Mouse (Mus musculus) kidney, embryonic 15.5 days (tissue): ENCODE results near the gene S100a4. TPM values are rescaled to one million over a fixed set of nuclear protein-coding genes. Genes with fewer than 3 reads are reported as not detected.

ENCODE experiments used
- ATAC-seq: fragments of 200-750 bp; cut with Nextera tagmentation; replicated peaks from 2 replicates; pipeline ENCODE4 v1.8.0; 2017; ENCODE audit warnings: moderate TSS enrichment; ENCODE audit not compliant: low FRiP score
- H3K27ac ChIP-seq: fragments of 300-500 bp; sonication (generic); 2 replicates; pipeline ENCODE4 v1.5.1; 2015; ENCODE audit warnings: mild to moderate bottlenecking, inconsistent platforms
- H3K27me3 ChIP-seq: fragments of 300-500 bp; sonication (generic); 2 replicates; pipeline ENCODE4 v1.6.1; 2015; ENCODE audit warnings: inconsistent platforms
- H3K36me3 ChIP-seq: fragments of 300-500 bp; sonication (generic); 2 replicates; pipeline ENCODE4 v1.6.1; 2015; ENCODE audit warnings: inconsistent platforms
- H3K4me1 ChIP-seq: fragments of 300-500 bp; sonication (generic); 2 replicates; pipeline ENCODE4 v1.6.1; 2015; ENCODE audit warnings: inconsistent platforms
- H3K4me2 ChIP-seq: fragments of 300-500 bp; sonication (generic); 2 replicates; pipeline ENCODE4 v1.6.1; 2015; ENCODE audit warnings: moderate library complexity, mild to moderate bottlenecking, inconsistent platforms
- H3K4me3 ChIP-seq: fragments of 300-500 bp; sonication (generic); replicated peaks from 2 replicates; pipeline ENCODE4 v1.5.1; 2015; ENCODE audit warnings: mild to moderate bottlenecking, inconsistent platforms
- H3K9ac ChIP-seq: fragments of 300-500 bp; sonication (generic); 2 replicates; pipeline ENCODE4 v1.6.1; 2015; ENCODE audit warnings: mild to moderate bottlenecking, inconsistent platforms
- H3K9me3 ChIP-seq: fragments of 300-500 bp; sonication (generic); replicated peaks from 2 replicates; pipeline ENCODE4 v1.6.1; 2016; ENCODE audit warnings: inconsistent platforms
- WGBS: fragments of 180-500 bp; shearing (Covaris S2); methylation state at CpG from one replicate; pipeline ENCODE4 v1.1.7; 2015; ENCODE audit warnings: mixed read lengths; 5-methylcytosine and 5-hydroxymethylcytosine counted together
- polyA plus RNA-seq: library from polyadenylated mRNA; unstranded; fragments of >200 nt; fragmentation: Nextera tagmentation; extraction: Ambion mirVana; gene quantifications from 2 replicates; pipeline ENCODE4 v1.2.1, GENCODE M21; 2015

The S100a4 gene
- polyA plus RNA-seq, 1 experiment from 2014 or later: 4.2 TPM

DNA sequence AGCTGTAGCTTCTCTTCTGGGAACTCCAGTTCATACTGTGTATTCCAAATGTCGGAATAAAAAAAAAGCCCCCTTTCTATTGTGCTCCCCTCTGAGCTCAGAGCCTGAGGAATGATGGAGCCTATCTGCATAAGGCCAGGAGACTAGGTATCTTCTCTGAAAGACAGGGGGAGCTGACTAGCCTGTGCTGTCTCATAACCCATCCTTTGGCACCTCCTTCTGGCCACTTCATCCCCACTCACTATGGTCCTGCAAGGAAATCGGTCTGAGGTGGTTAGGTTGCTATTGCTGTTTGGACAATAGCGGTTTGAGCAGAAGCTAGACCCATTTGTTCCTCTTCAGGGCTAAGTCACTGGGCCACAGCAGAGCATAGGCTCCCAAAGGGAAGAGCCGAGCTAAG, 24.2 kb downstream of the S100a4 start:
- H3K36me3 ChIP-seq: no peaks in the 10 kb centered on the region
- no peaks in the 10 kb centered on the region for H3K9me3 ChIP-seq
- 60% methylated on average over 4 of the region's 4 CpGs for WGBS
- no peaks in the 10 kb centered on the region for H3K27me3 ChIP-seq
- H3K4me3 ChIP-seq: no peak overlapping the region
- no peak overlapping the region for H3K9ac ChIP-seq
- no peak; the same call in 1 of the 2 replicates for ATAC-seq
- H3K4me1 ChIP-seq: peaks cover 19% of the 10 kb centered on the region
- H3K4me2 ChIP-seq: no peak overlapping the region
- no peak overlapping the region for H3K27ac ChIP-seq

DNA sequence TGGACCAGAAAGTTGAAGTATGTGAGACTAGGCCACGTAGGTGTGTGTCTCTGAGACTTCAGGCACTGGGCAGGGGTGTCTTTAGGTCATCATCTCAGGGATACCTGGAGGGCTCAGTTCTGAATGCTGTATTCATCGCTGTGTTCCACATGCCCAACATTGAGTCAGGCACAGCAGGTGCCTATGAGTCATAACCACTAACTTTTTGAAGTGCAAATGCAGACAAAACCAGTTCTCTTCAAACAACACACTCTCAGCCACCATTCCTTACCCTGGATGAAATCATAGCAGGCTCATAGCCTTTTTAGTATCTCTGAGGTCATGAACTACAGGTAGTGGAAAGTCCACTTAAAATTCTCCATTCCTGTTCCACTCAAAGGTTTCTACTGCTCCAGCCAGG, 25.7 kb downstream of the S100a4 start:
- 80% methylated on average over 2 of the region's 2 CpGs for WGBS
- Histone ChIP-seq H3K27ac (no peak overlapping the region), H3K9me3 (no peaks in the 10 kb centered on the region), H3K27me3 (no peaks in the 10 kb centered on the region), H3K36me3 (no peaks in the 10 kb centered on the region), H3K4me3 (no peak overlapping the region), H3K4me1 (peaks cover 6% of the 10 kb centered on the region; the same call in 1 of the 2 replicates), H3K9ac (no peak overlapping the region), H3K4me2 (no peak overlapping the region)
- ATAC-seq: no peak

DNA sequence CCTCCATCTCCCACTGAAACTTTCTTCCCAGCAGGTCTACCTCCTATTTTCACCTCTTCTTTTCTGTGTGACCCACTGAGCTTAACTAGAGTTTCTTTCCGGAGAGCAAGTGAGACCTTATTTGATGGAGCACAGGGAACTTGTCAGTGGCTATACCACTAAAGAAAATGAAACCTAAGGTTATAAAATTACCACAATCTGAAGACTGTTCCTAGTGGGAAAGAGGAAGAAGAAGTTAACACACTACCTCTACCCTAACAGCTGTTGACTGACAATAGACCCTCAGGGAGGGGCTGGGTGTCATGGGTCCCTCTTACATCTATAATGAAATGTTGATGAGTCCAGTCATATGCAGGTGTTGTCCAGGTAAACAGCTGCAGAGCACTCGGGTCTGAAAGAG, 28.4 kb downstream of the S100a4 start:
- Histone ChIP-seq H3K9me3 (no peaks in the 10 kb centered on the region), H3K9ac (no peak overlapping the region), H3K27me3 (no peaks in the 10 kb centered on the region), H3K4me3 (no peak overlapping the region), H3K4me1 (no peaks in the 10 kb centered on the region), H3K4me2 (no peak overlapping the region), H3K27ac (no peak overlapping the region), H3K36me3 (no peaks in the 10 kb centered on the region)
- WGBS: 78% methylated on average over 2 of the region's 2 CpGs
- no peak for ATAC-seq

DNA sequence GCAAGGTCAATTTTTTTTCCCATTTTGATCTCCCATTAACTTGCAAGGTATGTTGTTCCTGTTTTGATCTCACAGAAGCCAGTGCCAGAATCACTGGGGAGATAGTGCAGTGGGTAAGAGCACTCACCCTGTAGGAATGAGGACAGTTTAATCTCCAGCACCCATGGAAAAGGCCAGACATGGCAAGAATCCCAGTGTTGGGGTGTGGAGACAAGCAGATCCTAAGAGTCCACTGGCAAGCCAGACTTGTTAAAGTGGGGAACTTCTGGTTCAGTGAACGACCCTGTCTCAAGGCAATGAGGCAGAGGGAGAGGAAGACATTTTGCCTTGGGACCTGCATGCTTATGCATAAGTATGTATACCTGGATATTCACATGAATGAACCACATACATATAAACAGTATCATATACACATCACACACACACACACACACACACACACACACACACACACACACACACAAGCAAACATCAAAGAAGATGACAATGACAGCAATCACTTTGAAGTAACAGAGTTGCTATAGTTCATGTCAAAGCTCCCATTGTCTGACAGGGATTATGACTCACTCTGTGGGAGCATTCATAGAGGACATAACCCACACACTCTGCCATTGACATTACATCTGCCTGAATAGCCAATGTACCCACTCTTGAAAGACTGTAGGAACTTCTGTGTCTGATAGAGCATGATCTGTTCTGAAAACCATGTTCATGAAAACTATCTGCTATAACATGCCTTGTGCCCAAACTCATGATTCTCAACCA, 35.1 kb downstream of the S100a4 start:
- WGBS: 80% methylated on average over 1 of the region's 1 CpGs
- no peaks in the 10 kb centered on the region for H3K4me1 ChIP-seq
- ATAC-seq: no peak
- H3K36me3 ChIP-seq: no peaks in the 10 kb centered on the region
- H3K27me3 ChIP-seq: no peaks in the 10 kb centered on the region
- no peak overlapping the region for H3K27ac ChIP-seq
- H3K9ac ChIP-seq: no peak overlapping the region
- no peaks in the 10 kb centered on the region for H3K9me3 ChIP-seq
- no peak overlapping the region for H3K4me3 ChIP-seq
- no peak overlapping the region for H3K4me2 ChIP-seq

DNA sequence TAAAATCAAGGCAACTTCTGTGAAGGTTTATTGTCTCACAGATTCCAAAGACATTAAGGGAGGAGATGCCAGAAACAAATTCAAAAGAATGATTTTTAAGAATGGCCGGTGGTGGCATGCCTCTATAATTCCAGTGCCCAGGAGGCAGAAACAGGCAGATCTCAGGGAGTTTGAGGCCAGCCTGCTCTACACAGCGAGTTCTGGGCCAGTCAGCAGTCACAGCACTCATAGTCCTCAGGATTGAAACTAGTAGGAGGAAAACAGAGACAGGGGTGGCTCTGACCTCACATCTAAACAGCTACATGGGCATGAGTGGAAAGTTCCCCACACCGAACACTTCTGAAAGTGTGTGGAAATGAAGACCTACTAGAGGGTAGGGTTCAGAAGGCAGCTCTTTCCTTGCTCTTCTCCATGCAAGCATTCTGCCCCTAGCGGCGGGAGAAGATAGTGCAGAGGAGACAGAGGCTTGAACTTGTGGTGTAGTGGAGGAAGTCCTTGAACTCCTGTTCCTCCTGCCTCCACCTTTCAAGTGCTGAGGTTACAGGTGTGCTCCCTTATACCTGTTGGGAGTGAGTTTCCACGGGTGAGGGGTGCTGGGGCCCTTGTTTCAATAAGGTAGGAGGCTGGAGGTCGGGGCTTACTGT, 36.1 kb downstream of the S100a4 start:
- H3K9me3 ChIP-seq: no peaks in the 10 kb centered on the region
- H3K4me1 ChIP-seq: no peaks in the 10 kb centered on the region
- H3K9ac ChIP-seq: no peak overlapping the region
- 56% methylated on average over 7 of the region's 7 CpGs for WGBS
- no peaks in the 10 kb centered on the region for H3K36me3 ChIP-seq
- H3K27me3 ChIP-seq: no peaks in the 10 kb centered on the region
- H3K27ac ChIP-seq: no peak overlapping the region
- H3K4me3 ChIP-seq: no peak overlapping the region
- no peak for ATAC-seq
- H3K4me2 ChIP-seq: no peak overlapping the region

DNA sequence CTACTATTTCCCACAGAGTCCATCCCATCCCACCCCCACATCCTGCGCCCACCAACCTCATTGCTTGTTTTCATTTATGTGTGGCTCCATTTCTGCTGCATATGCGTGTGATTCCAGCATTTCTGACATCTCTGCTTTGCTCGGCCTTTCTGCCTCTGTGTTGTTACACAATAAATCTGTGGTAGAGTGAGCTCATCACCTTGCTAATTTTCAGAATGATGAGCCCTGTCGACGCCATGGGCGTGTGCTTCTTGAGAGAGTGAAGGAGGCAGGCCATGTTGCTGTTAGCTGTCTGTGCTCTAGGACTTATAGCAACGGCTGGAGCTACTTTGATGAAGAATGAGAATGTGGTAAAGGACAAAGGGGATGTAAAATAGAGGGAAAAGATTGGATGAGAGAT, 37.4 kb downstream of the S100a4 start:
- H3K27ac ChIP-seq: no peak overlapping the region
- H3K9me3 ChIP-seq: no peaks in the 10 kb centered on the region
- no peaks in the 10 kb centered on the region for H3K36me3 ChIP-seq
- H3K4me1 ChIP-seq: no peaks in the 10 kb centered on the region
- H3K27me3 ChIP-seq: no peaks in the 10 kb centered on the region
- WGBS: 76% methylated on average over 7 of the region's 7 CpGs
- no peak overlapping the region for H3K4me2 ChIP-seq
- no peak overlapping the region for H3K4me3 ChIP-seq
- ATAC-seq: no peak
- no peak overlapping the region for H3K9ac ChIP-seq

DNA sequence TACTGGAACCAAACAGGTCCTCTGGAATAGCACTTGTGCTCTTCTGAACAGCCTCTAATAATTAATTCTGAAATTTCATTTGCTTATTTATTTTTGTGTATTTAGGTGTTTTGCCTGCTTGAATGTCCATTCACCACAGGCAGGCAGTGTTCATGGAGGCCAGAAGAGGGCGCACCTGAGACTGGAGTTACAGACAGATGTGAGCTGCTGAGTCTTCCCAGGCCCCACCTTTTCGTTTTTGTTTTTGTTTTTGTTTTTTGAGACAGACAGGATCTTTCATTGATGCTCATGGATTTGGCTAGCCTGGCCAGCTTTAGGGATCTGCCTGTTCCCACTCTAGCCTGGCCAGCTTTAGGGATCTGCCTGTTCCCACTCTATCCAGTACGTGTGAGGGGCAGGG, 40.6 kb downstream of the S100a4 start:
- H3K4me2 ChIP-seq: no peak overlapping the region
- 60% methylated on average over 3 of the region's 3 CpGs for WGBS
- H3K4me1 ChIP-seq: no peaks in the 10 kb centered on the region

DNA sequence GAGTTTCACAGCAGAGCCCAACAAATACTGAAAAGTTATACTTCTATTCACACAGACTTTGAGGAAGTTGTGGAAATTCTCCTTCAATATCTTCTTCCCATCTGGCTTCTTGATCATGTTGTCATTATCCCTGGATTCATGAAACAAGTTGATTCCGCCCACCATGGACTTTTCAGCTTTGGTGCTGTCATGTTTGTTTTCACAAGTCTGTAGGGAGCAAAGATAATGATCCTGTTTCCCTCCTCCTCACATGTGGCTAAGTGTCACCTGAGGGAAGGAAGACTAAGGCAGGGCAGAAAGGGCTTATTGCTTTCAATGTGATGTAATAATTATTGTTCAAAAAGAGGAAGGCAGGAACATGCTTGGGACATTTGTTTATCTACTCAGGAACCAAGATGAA, 43.7 kb downstream of the S100a4 start:
- Histone ChIP-seq H3K4me2 (no peak overlapping the region), H3K27ac (no peak overlapping the region), H3K4me1 (no peaks in the 10 kb centered on the region), H3K36me3 (no peaks in the 10 kb centered on the region), H3K4me3 (no peak overlapping the region), H3K27me3 (no peaks in the 10 kb centered on the region), H3K9ac (no peak overlapping the region), H3K9me3 (no peaks in the 10 kb centered on the region)
- WGBS: 47% methylated on average over 1 of the region's 1 CpGs
- no peak for ATAC-seq

More for the DNA sequence above, 40.6 kb downstream of the S100a4 start:
- ATAC-seq: no peak
- no peaks in the 10 kb centered on the region for H3K9me3 ChIP-seq
- no peak overlapping the region for H3K27ac ChIP-seq
- no peaks in the 10 kb centered on the region for H3K36me3 ChIP-seq
- H3K4me3 ChIP-seq: no peak overlapping the region
- H3K27me3 ChIP-seq: no peaks in the 10 kb centered on the region
- H3K9ac ChIP-seq: no peak overlapping the region

DNA sequence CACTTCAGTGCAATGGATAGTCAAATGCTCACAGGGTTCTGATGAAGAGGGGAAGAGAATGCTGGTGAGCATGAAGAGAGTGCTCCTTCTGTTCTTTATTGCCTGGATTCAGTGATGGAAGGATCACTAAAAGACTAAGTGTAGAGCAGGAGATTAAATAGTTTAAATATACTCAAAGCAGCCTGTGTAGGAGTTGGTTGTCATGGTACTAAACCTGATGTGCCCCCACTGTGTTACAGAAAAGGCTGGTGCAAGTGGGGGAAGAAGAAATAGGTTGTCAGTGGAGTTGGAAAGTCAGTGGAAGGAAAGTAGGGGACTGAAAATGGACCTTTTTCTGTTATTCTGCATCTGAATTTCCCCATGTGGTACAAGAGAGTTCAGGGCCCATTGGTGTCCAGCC, 45.4 kb downstream of the S100a4 start:
- ATAC-seq: no peak
- Histone ChIP-seq H3K9ac (no peak overlapping the region), H3K9me3 (no peaks in the 10 kb centered on the region), H3K4me3 (no peak overlapping the region), H3K36me3 (no peaks in the 10 kb centered on the region), H3K4me2 (no peak overlapping the region), H3K27me3 (peaks cover 4% of the 10 kb centered on the region; the same call in 1 of the 2 replicates), H3K4me1 (no peaks in the 10 kb centered on the region), H3K27ac (no peak overlapping the region)

DNA sequence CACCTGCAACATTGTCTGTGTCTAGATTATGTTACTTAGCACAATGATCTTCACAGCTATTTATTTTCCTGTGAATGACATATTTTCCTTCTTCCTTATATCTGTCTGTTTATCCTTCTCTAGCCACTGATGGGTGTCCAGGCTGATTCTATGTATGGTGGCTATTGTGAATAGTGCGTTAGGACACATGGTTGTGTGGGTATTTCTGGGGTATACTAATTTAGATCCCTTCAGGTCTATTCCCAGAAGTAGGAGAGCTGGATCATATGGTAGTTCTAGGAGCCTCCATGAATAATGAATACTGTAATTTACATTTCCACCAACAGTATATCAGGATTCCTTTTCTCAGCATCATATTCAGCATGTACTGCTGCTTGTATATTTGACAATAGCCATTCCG, 46.3 kb downstream of the S100a4 start:
- H3K36me3 ChIP-seq: no peaks in the 10 kb centered on the region
- WGBS: 95% methylated on average over 2 of the region's 2 CpGs
- ATAC-seq: no peak
- no peak overlapping the region for H3K27ac ChIP-seq
- no peak overlapping the region for H3K9ac ChIP-seq
- H3K4me2 ChIP-seq: no peak overlapping the region
- H3K27me3 ChIP-seq: peaks cover 9% of the 10 kb centered on the region; the same call in 1 of the 2 replicates
- no peaks in the 10 kb centered on the region for H3K9me3 ChIP-seq
- no peaks in the 10 kb centered on the region for H3K4me1 ChIP-seq
- H3K4me3 ChIP-seq: no peak overlapping the region

DNA sequence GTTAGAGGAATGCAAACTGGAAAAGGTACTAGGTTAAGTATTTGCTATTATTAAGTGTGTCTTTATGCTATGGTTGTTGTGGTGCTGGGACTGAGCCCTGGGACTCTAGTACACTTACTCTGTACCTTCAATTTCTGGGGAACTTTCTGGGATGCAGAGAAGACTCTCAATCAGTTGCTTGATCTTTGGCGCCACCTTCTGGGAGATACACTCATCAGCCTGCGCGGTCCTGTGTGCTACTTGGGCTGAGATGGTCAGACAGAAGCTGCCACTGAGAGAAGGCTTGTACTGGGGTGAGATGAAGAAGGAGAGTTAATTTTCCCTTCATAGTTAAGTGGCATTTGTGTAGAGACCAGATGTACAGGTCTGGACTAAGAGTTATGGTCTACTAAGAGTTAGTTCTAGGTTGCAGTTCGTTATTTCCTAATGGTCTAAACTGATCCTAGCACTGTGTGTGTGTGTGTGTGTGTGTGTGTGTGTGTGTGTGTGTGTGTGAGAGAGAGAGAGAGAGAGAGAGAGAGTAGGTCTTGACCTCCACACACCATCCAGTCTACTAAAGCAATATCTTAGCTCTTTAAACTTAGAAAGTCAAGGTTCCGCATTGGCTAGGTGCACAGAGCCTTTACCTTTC, 49.4 kb downstream of the S100a4 start:
- H3K27ac ChIP-seq: no peak overlapping the region
- H3K4me3 ChIP-seq: no peak overlapping the region
- ATAC-seq: peak; percentile 79
- H3K9ac ChIP-seq: no peak overlapping the region
- H3K4me2 ChIP-seq: no peak overlapping the region
- no peaks in the 10 kb centered on the region for H3K36me3 ChIP-seq
- H3K4me1 ChIP-seq: no peaks in the 10 kb centered on the region
- H3K27me3 ChIP-seq: peaks cover 9% of the 10 kb centered on the region; the same call in 1 of the 2 replicates
- 35% methylated on average over 5 of the region's 5 CpGs for WGBS
- H3K9me3 ChIP-seq: no peaks in the 10 kb centered on the region

DNA sequence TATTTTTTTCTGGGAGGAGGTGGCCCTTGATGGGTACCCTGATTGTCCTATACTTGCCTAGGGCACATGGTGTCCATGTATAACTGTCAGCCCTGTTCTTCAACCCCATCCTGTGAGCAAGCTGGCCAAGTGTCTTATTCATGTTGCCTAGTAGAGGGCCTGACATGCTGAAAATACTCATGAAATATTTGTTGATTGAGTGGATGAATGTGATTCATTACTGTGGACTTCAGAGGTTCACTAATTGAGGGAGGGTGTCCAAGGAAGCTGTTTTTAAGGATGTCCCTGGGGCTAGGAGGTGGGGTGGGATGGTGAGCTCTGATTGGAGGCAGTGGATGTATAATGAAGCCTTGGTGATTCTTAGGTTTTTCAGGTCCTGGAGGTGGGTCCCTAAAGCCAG, 50.1 kb downstream of the S100a4 start, which contains the start of gene S100a7a:
Gene S100a7a (plus strand): TSS at position 301 of the 400 bp plus-strand sequence.
- no peak within 1 kb of the TSS for H3K4me2 ChIP-seq
- H3K4me1 ChIP-seq: no peaks in the 10 kb centered on the region
- H3K4me3 ChIP-seq: no peak within 1 kb of the TSS
- no peaks in the 10 kb centered on the region for H3K9me3 ChIP-seq
- H3K36me3 ChIP-seq: no peaks in the 10 kb centered on the region
- no peak within 1 kb of the TSS for H3K27ac ChIP-seq
- no peak for ATAC-seq
- H3K9ac ChIP-seq: no peak within 1 kb of the TSS
- peaks cover 9% of the 10 kb centered on the region; the same call in 1 of the 2 replicates for H3K27me3 ChIP-seq
